8 mouse cellular contexts compared by ENCODE assay signal in the genomic region with DNA sequence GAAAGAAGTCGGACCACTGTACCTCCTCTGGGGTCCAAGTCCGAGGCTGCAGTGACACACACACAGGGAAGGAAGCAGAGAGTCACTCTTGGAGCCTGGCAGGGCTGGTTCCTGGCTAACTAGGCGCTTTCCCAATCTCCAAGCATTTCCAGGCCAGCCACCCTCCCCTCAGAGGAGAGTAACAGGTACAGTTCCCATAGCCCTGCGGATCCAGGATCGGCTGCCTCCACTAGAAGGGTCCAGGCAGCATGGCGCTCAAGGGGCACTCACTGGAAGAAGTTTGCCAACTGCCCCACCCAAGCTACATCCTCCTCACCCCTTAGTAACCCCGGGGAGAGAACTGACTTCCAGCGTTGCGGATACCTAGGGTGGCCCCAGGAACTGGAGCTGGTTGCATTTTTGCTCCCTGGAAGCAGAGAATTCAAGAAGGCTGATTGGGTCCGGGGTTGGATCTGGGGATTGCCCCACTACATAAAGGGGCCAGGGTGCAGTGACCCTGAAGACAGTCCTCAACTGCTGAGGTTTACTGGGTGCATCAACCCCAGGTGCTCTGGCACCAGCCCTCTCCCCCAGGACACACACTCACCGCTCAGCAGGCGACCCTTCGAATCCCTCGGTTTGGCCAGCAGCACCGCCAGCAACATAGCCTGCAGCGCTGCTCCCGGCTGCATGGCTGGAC. TPM values are rescaled to one million over a fixed set of nuclear protein-coding genes. Genes with fewer than 3 reads are reported as not detected.
DNase-seq lines count a peak whose midpoint lies in the region; ATAC-seq and TF ChIP-seq lines count a peak whose summit lies in the region.

No protein-coding gene starts in this region.

- no peaks in the 10 kb centered on the region for H3K36me3 ChIP-seq in ES-E14 (ENCODE audit: control insufficient read depth, insufficient read depth, low read length, poor library complexity, severe bottlenecking)
- H3K36me3 ChIP-seq in heart, postnatal 0 days (replicated peaks; ENCODE audit: control insufficient read depth, insufficient read depth, low read length), result peaks cover 6% of the 10 kb centered on the region; the same call in 1 of the 2 replicates
- H3K36me3 ChIP-seq in limb, embryonic 12.5 days, result no peaks in the 10 kb centered on the region
- H3K36me3 ChIP-seq in midbrain, embryonic 14.5 days (ENCODE audit: control insufficient read depth, insufficient read depth, low read length), result no peaks in the 10 kb centered on the region

- H3K9ac ChIP-seq in ES-E14 (ENCODE audit: insufficient read depth, low read depth, low read length, poor library complexity, severe bottlenecking), result peak overlapping the region; percentile 16; the same call in 1 of the 2 replicates
- H3K9ac ChIP-seq in heart, postnatal 0 days (replicated peaks; ENCODE audit: low read depth, low read length), result peak overlapping the region; percentile 55
- peak overlapping the region; percentile 57 for H3K9ac ChIP-seq in limb, embryonic 12.5 days (replicated peaks)
- H3K9ac ChIP-seq in midbrain, embryonic 14.5 days (replicated peaks; ENCODE audit: low read length), result peak overlapping the region; percentile 31

- 0 out of 4 replicates have a peak, but pooled peaks cover 1 to 2% of the 10 kb centered on the region in 2 experiments for H3K4me1 ChIP-seq in ES-E14 (ENCODE audit: control insufficient read depth in 2 of 2, insufficient read depth in 2 of 2, low read length in 2 of 2, poor library complexity in 1 of 2)
- H3K4me1 ChIP-seq in heart, postnatal 0 days (ENCODE audit: control insufficient read depth, insufficient read depth), result peaks cover 3% of the 10 kb centered on the region; the same call in 1 of the 2 replicates
- peaks cover 26% of the 10 kb centered on the region for H3K4me1 ChIP-seq in limb, embryonic 12.5 days (replicated peaks)
- H3K4me1 ChIP-seq in midbrain, embryonic 14.5 days (ENCODE audit: control insufficient read depth, insufficient read depth, low read length), result peaks cover 13% of the 10 kb centered on the region

- 0% methylated on average over 17 of the region's 17 CpGs for WGBS in heart, postnatal 0 days
- WGBS in limb, embryonic 12.5 days, result under 1% methylated on average over 17 of the region's 17 CpGs
- WGBS in midbrain, embryonic 14.5 days, result under 1% methylated on average over 17 of the region's 17 CpGs

- TF ChIP-seq CTCF in heart, postnatal 0 days (IDR thresholded peaks at IDR 0.05; ENCODE audit: low read depth), result no peak

- no peak overlapping the region for H3K27ac ChIP-seq in ES-E14 (ENCODE audit: insufficient read depth, low read depth, low read length, poor library complexity, severe bottlenecking)
- H3K27ac ChIP-seq in heart, postnatal 0 days (ENCODE audit: low read depth), result peak overlapping the region; percentile 61
- peak overlapping the region; percentile 64 for H3K27ac ChIP-seq in limb, embryonic 12.5 days
- H3K27ac ChIP-seq in midbrain, embryonic 14.5 days (replicated peaks; ENCODE audit: low read depth, low read length), result no peak overlapping the region

- H3K9me3 ChIP-seq in ES-E14 (ENCODE audit: control insufficient read depth, insufficient read depth, low read depth, low read length), result no peaks in the 10 kb centered on the region
- no peaks in the 10 kb centered on the region for H3K9me3 ChIP-seq in heart, postnatal 0 days (replicated peaks; ENCODE audit: control insufficient read depth, low read length)
- no peaks in the 10 kb centered on the region for H3K9me3 ChIP-seq in limb, embryonic 12.5 days
- no peaks in the 10 kb centered on the region for H3K9me3 ChIP-seq in midbrain, embryonic 14.5 days (ENCODE audit: control insufficient read depth, low read length)

- DNase-seq in 3T3-L1 (ENCODE audit: low read depth, low spot score) (peak; percentile 58), ES-E14 (ENCODE audit: low read depth, low spot score) (peak; percentile 11)
- DNase-seq in embryo, embryonic 9.5 days (ENCODE audit: extremely low spot score), result peak; percentile 27
- peak; percentile 7 for DNase-seq in heart, postnatal 0 days (ENCODE audit: low spot score)
- DNase-seq in midbrain, embryonic 14.5 days, result peak; percentile 23
- DNase-seq in layer of hippocampus, postnatal 14 days (ENCODE audit: low spot score in 2 of 2), result no peak

- peak overlapping the region; percentile 67 to 79 for H3K4me3 ChIP-seq in ES-E14 (ENCODE audit: insufficient read depth in 1 of 2, low read depth in 1 of 2, low read length in 2 of 2, poor library complexity in 1 of 2, severe bottlenecking in 1 of 2)
- H3K4me3 ChIP-seq in heart, postnatal 0 days (ENCODE audit: low read depth, low read length), result peak overlapping the region; percentile 55
- peak overlapping the region; percentile 52 for H3K4me3 ChIP-seq in limb, embryonic 12.5 days (replicated peaks)
- H3K4me3 ChIP-seq in midbrain, embryonic 14.5 days (replicated peaks; ENCODE audit: low read depth, low read length), result peak overlapping the region; percentile 30

- in situ Hi-C loops in ES-E14 (cut with MboI; ENCODE audit: low sequenced_read_pairs in 2 of 2, unreplicated experiment in 2 of 2), result no loop called here

- no peak for TF ChIP-seq EP300 in heart, postnatal 0 days (IDR thresholded peaks at IDR 0.05; ENCODE audit: low read depth)

- H3K27me3 ChIP-seq in heart, postnatal 0 days (ENCODE audit: control insufficient read depth, insufficient read depth, low read length), result no peaks in the 10 kb centered on the region
- no peaks in the 10 kb centered on the region for H3K27me3 ChIP-seq in limb, embryonic 12.5 days
- no peaks in the 10 kb centered on the region; the same call in 1 of the 2 replicates for H3K27me3 ChIP-seq in midbrain, embryonic 14.5 days (ENCODE audit: control insufficient read depth, insufficient read depth, low read length)

- peak; percentile 27 for ATAC-seq in heart, postnatal 0 days (ENCODE audit: insufficient read depth, low read depth)
- peak; percentile 47 for ATAC-seq in limb, embryonic 12.5 days (ENCODE audit: insufficient number of reproducible peaks, insufficient read depth, low FRiP score, low TSS enrichment, low read depth)
- peak; percentile 14; the same call in 1 of the 2 replicates for ATAC-seq in midbrain, embryonic 14.5 days (ENCODE audit: low FRiP score, low TSS enrichment)
- ATAC-seq in erythroid progenitor cell, adult 5-6 weeks (replicated peaks; ENCODE audit: low FRiP score, poor library complexity, severe bottlenecking), result no peak

- H3K4me2 ChIP-seq in heart, postnatal 0 days (ENCODE audit: low read depth, low read length), result peak overlapping the region; percentile 77
- H3K4me2 ChIP-seq in limb, embryonic 12.5 days, result peak overlapping the region; percentile 90
- peak overlapping the region; percentile 64 for H3K4me2 ChIP-seq in midbrain, embryonic 14.5 days (ENCODE audit: low read length)

TF ChIP-seq in ES-E14, 5 proteins besides CTCF, POLR2A, EP300 and RAD21:
- TF ChIP-seq ZNF384 (IDR thresholded peaks at IDR 0.05; ENCODE audit: low read depth, low read length) (no peak), ZC3H11A (IDR thresholded peaks at IDR 0.05; ENCODE audit: borderline replicate concordance, low read depth, low read length) (no peak), HCFC1 (IDR thresholded peaks at IDR 0.05; ENCODE audit: borderline replicate concordance, insufficient read depth, low read length) (no peak), CHD2 (IDR thresholded peaks at IDR 0.05; ENCODE audit: low read depth, low read length) (no peak), MAFK (IDR thresholded peaks at IDR 0.05; ENCODE audit: insufficient read depth, low read depth, low read length) (no peak)

RNA-seq across cellular contexts. Expression of a gene that starts 0.5 kb away (rescaled TPM):
- total RNA-seq in ES-E14 (2012; rRNA removed), result 1.4 and 2.8 TPM in 2 replicates
- total RNA-seq in heart, postnatal 0 days (2014; rRNA removed; ENCODE audit: low replicate concordance), result 8.4 and 9.9 TPM in 2 replicates
- polyA plus RNA-seq in heart, postnatal 0 days (2015; fragmentation: Nextera tagmentation; extraction: Ambion mirVana), result 6.7 and 6.9 TPM in 2 replicates
- 6.7 and 7.4 TPM in 2 replicates for polyA plus RNA-seq in limb, embryonic 12.5 days (2016; fragmentation: Nextera tagmentation; extraction: Ambion mirVana)
- 0.72 and 0.84 TPM in 2 replicates for polyA plus RNA-seq in midbrain, embryonic 14.5 days (2014; fragmentation: Nextera tagmentation; extraction: Ambion mirVana)
- 1 to 10 TPM; 5.3 to 5.4 TPM for total RNA-seq in layer of hippocampus, postnatal 14 days (2021)
- not detected in 2 replicates for total RNA-seq in erythroid progenitor cell, adult 5-6 weeks (2015; ENCODE audit: low replicate concordance)
- total RNA-seq in erythroid progenitor cell, adult 5-6 weeks (2017; ENCODE audit: low replicate concordance), result 1.7 and 2.0 TPM in 2 replicates

RNA-seq across cellular contexts. Expression of a gene that starts 15.7 kb away (rescaled TPM):
- total RNA-seq in ES-E14 (2012; rRNA removed), result not detected in 2 replicates
- not detected in 2 replicates for total RNA-seq in heart, postnatal 0 days (2014; rRNA removed; ENCODE audit: low replicate concordance)
- polyA plus RNA-seq in heart, postnatal 0 days (2015; fragmentation: Nextera tagmentation; extraction: Ambion mirVana), result not detected in 2 replicates
- not detected in 2 replicates for polyA plus RNA-seq in limb, embryonic 12.5 days (2016; fragmentation: Nextera tagmentation; extraction: Ambion mirVana)
- not detected in 2 replicates for polyA plus RNA-seq in midbrain, embryonic 14.5 days (2014; fragmentation: Nextera tagmentation; extraction: Ambion mirVana)
- not detected for total RNA-seq in layer of hippocampus, postnatal 14 days (2021)
- total RNA-seq in erythroid progenitor cell, adult 5-6 weeks (2015; ENCODE audit: low replicate concordance), result not detected in 2 replicates
- total RNA-seq in erythroid progenitor cell, adult 5-6 weeks (2017; ENCODE audit: low replicate concordance), result not detected in 2 replicates

RNA-seq across cellular contexts. Expression of a gene that starts 25.4 kb away (rescaled TPM):
- total RNA-seq in ES-E14 (2012; rRNA removed), result 0.22 and 0.32 TPM in 2 replicates
- not detected in 2 replicates for total RNA-seq in heart, postnatal 0 days (2014; rRNA removed; ENCODE audit: low replicate concordance)
- 0.21 TPM in 1 of 2 replicates, not detected in the other for polyA plus RNA-seq in heart, postnatal 0 days (2015; fragmentation: Nextera tagmentation; extraction: Ambion mirVana)
- not detected in 2 replicates for polyA plus RNA-seq in limb, embryonic 12.5 days (2016; fragmentation: Nextera tagmentation; extraction: Ambion mirVana)
- polyA plus RNA-seq in midbrain, embryonic 14.5 days (2014; fragmentation: Nextera tagmentation; extraction: Ambion mirVana), result 0.31 TPM in 1 of 2 replicates, not detected in the other
- total RNA-seq in layer of hippocampus, postnatal 14 days (2021), result 1 to 10 TPM in 1 of 2 experiments, not detected in 1; 1.6 TPM
- total RNA-seq in erythroid progenitor cell, adult 5-6 weeks (2015; ENCODE audit: low replicate concordance), result not detected in 2 replicates
- not detected in 2 replicates for total RNA-seq in erythroid progenitor cell, adult 5-6 weeks (2017; ENCODE audit: low replicate concordance)

Comparison
In these comparisons a context has a peak if more than half of its experiments do, and no peak if none do; other contexts are left out.
1. DNase-seq: peak in 3T3-L1 (single experiment), ES-E14 (single experiment), embryo, embryonic 9.5 days (single experiment), heart, postnatal 0 days (single experiment) and midbrain, embryonic 14.5 days (single experiment); none in layer of hippocampus, postnatal 14 days (0 of 2).
2. H3K27ac ChIP-seq: peak in heart, postnatal 0 days (single experiment) and limb, embryonic 12.5 days (single experiment); none in ES-E14 (single experiment) and midbrain, embryonic 14.5 days (single experiment).
3. Peak in every context shown above with its lines, with median percentiles within 50 percentile points of each other: H3K4me3 ChIP-seq, H3K9ac ChIP-seq and H3K4me2 ChIP-seq.